ENCODE assay signal across 10 mouse cellular contexts in the genomic region with DNA sequence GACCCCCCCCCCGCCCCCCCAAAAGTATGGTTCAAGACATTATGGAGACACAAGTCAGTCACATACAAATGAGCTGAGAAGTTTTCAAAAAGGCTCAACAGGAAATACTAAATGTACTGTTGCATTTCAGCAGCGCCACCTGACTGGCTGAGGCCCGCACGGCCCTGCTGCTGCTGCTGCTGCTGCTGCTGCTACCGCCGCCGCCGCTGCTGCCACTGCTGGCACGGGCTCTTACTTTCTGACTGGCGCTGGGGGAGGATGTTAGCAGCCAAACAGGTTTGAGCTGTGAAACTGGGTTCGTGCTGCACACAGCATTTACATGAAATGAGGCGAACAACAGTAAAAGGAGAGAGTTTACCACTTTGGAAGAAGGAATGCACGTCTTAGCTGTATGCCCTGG.
A peak's percentile ranks its signal among the peaks of the same experiment; 100 is the strongest.
DNase-seq lines count a peak whose midpoint lies in the region; ATAC-seq lines count a peak whose summit lies in the region.
"Had no signal": no experiment of that assay in that cellular context is flagged by ENCODE, and none has a peak within 500 bp of the region (broad histone marks: within the 10 kb centered on the region; RNA-seq: fewer than 3 reads in every experiment).

No protein-coding gene starts in this region.

- H3K4me1 ChIP-seq in heart, embryonic 12.5 days (replicated peaks), result no peaks in the 10 kb centered on the region
- peaks cover 4% of the 10 kb centered on the region; the same call in 1 of the 2 replicates for H3K4me1 ChIP-seq in midbrain, embryonic 15.5 days

- H3K36me3 ChIP-seq in heart, embryonic 12.5 days, result no peaks in the 10 kb centered on the region
- H3K36me3 ChIP-seq in midbrain, embryonic 15.5 days (replicated peaks), result no peaks in the 10 kb centered on the region

- H3K4me2 ChIP-seq in heart, embryonic 12.5 days, result peak overlapping the region; percentile 47
- 0 out of 2 replicates have a peak overlapping the region, but pooled peaks have one; percentile 25 for H3K4me2 ChIP-seq in midbrain, embryonic 15.5 days

- no peaks in the 10 kb centered on the region for H3K9me3 ChIP-seq in heart, embryonic 12.5 days (replicated peaks)
- H3K9me3 ChIP-seq in midbrain, embryonic 15.5 days, result no peaks in the 10 kb centered on the region

- 0 out of 2 replicates have a peak, but pooled peaks cover 4% of the 10 kb centered on the region for H3K27me3 ChIP-seq in heart, embryonic 12.5 days (replicated peaks)
- H3K27me3 ChIP-seq in midbrain, embryonic 15.5 days (replicated peaks), result no peaks in the 10 kb centered on the region

- DNase-seq in heart, adult 18-20 months, result no peak
- peak; percentile 73 for DNase-seq in embryo, embryonic 11 days
- DNase-seq in kidney, adult 18-20 months, result peak; percentile 5
- DNase-seq in spleen, postnatal 14 days (ENCODE audit: low spot score in 2 of 2), result no peak
- no peak for DNase-seq in adipocyte (ENCODE audit: low spot score)
- DNase-seq: adrenal gland, postnatal 36 days had no signal

- ATAC-seq in heart, embryonic 12.5 days (ENCODE audit: insufficient number of reproducible peaks, low FRiP score), result no peak
- ATAC-seq in midbrain, embryonic 15.5 days (replicated peaks), result no peak
- ATAC-seq in inflammation-experienced regulatory T-cells, adult 6 months, result no peak

- H3K9ac ChIP-seq in heart, embryonic 12.5 days, result no peak overlapping the region
- no peak overlapping the region for H3K9ac ChIP-seq in midbrain, embryonic 15.5 days

- H3K4me3 ChIP-seq in heart, embryonic 12.5 days, result no peak overlapping the region
- no peak overlapping the region for H3K4me3 ChIP-seq in midbrain, embryonic 15.5 days
- H3K4me3 ChIP-seq: myocyte had no signal

- WGBS in heart, embryonic 12.5 days, result 24% methylated on average over 13 of the region's 13 CpGs
- WGBS in midbrain, embryonic 15.5 days, result 15% methylated on average over 13 of the region's 13 CpGs

- H3K27ac ChIP-seq in heart, embryonic 12.5 days (ENCODE audit: poor library complexity, severe bottlenecking), result no peak overlapping the region
- no peak overlapping the region for H3K27ac ChIP-seq in midbrain, embryonic 15.5 days

Comparison
In these comparisons a context has a peak if more than half of its experiments do, and no peak if none do; other contexts are left out.
1. DNase-seq: peak in embryo, embryonic 11 days (single experiment) and kidney, adult 18-20 months (single experiment); none in heart, adult 18-20 months (0 of 2), spleen, postnatal 14 days (0 of 2) and adipocyte (single experiment).